Mouse (Mus musculus): Measurements from ENCODE around the gene Spdye4a. TPM values are rescaled to one million over a fixed set of nuclear protein-coding genes. Genes with fewer than 3 reads are reported as not detected.

Spdye4a gene
- polyA plus RNA-seq, 1 experiment from 2014 or later, result not detected

- 80% methylated on average over 5 of the region's 5 CpGs for WGBS
- H3K9me3 ChIP-seq (replicated peaks), result no peaks in the 10 kb centered on the region
- H3K9ac ChIP-seq, result no peak overlapping the region
- H3K27ac ChIP-seq, result no peak overlapping the region
- peaks cover 96% of the 10 kb centered on the region for H3K36me3 ChIP-seq (ENCODE audit: poor library complexity, severe bottlenecking)
- peaks cover 76% of the 10 kb centered on the region for H3K27me3 ChIP-seq
- H3K4me3 ChIP-seq, result no peak overlapping the region
- H3K4me1 ChIP-seq, result peaks cover 25% of the 10 kb centered on the region
- ATAC-seq, result no peak
- H3K4me2 ChIP-seq, result no peak overlapping the region
Observed at GRCm38 (mm10) chr5:143255802-143256201, 29.1 kb upstream of the Spdye4a start.

DNA sequence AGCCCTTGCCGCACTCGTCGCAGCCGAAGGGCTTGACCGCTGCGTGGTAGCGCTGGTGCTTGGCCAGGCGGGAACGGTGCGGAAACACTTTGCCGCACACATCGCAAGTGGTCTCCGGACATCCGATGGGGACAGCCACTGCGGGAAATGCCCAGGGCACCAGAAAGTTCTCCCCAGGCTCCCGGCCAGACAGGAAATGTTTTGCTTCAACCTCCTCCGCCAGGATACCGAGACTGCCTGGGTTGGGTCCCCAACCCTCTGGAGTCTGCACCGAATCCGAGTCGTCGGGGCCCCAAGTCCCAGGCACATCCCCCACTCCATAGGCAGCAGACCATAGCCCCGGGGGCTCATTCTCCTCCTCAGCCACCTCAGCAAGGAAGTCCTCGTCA is 28.4 kb upstream of the Spdye4a start:
- Histone ChIP-seq H3K4me3 (0 out of 2 replicates have a peak overlapping the region, but pooled peaks have one; percentile 4), H3K9ac (no peak overlapping the region), H3K4me1 (peaks cover 25% of the 10 kb centered on the region), H3K27ac (no peak overlapping the region), H3K36me3 (ENCODE audit: poor library complexity, severe bottlenecking) (peaks cover 93% of the 10 kb centered on the region), H3K4me2 (no peak overlapping the region), H3K9me3 (replicated peaks) (no peaks in the 10 kb centered on the region), H3K27me3 (peaks cover 76% of the 10 kb centered on the region)
- no peak for ATAC-seq
- 23% methylated on average over 24 of the region's 24 CpGs for WGBS

- H3K4me1 ChIP-seq, result peaks cover 25% of the 10 kb centered on the region
- peak overlapping the region; percentile 67; the same call in 1 of the 2 replicates for H3K4me2 ChIP-seq
- WGBS, result 11% methylated on average over 66 of the region's 66 CpGs
- H3K36me3 ChIP-seq (ENCODE audit: poor library complexity, severe bottlenecking), result peaks cover 93% of the 10 kb centered on the region
- H3K9ac ChIP-seq, result peak overlapping the region; percentile 53; the same call in 1 of the 2 replicates
- no peak overlapping the region for H3K27ac ChIP-seq
- peak overlapping the region; percentile 40 for H3K4me3 ChIP-seq
- H3K9me3 ChIP-seq (replicated peaks), result no peaks in the 10 kb centered on the region
- no peak for ATAC-seq
- H3K27me3 ChIP-seq, result peaks cover 76% of the 10 kb centered on the region
Observed at GRCm38 (mm10) chr5:143254487-143255130, 27.9 kb upstream of the Spdye4a start.

GRCm38 (mm10) chr5:143253881-143254486 is 27.3 kb upstream of the Spdye4a start:
- no peaks in the 10 kb centered on the region for H3K9me3 ChIP-seq (replicated peaks)
- no peak overlapping the region for H3K27ac ChIP-seq
- peaks cover 25% of the 10 kb centered on the region for H3K4me1 ChIP-seq
- peak; percentile 36 for ATAC-seq
- peak overlapping the region; percentile 67 for H3K4me2 ChIP-seq
- peaks cover 94% of the 10 kb centered on the region for H3K36me3 ChIP-seq (ENCODE audit: poor library complexity, severe bottlenecking)
- peaks cover 76% of the 10 kb centered on the region for H3K27me3 ChIP-seq
- H3K9ac ChIP-seq, result peak overlapping the region; percentile 53
- H3K4me3 ChIP-seq, result peak overlapping the region; percentile 40
- 4% methylated on average over 78 of the region's 81 CpGs for WGBS

- Histone ChIP-seq H3K9me3 (replicated peaks) (no peaks in the 10 kb centered on the region), H3K9ac (peak overlapping the region; percentile 53), H3K4me3 (peak overlapping the region; percentile 40), H3K4me2 (peak overlapping the region; percentile 67), H3K4me1 (peaks cover 25% of the 10 kb centered on the region), H3K27me3 (peaks cover 71% of the 10 kb centered on the region), H3K36me3 (ENCODE audit: poor library complexity, severe bottlenecking) (peaks cover 94% of the 10 kb centered on the region), H3K27ac (no peak overlapping the region)
- WGBS, result 3% methylated on average over 94 of the region's 103 CpGs
- peak; percentile 30; the same call in 1 of the 2 replicates for ATAC-seq
Observed at GRCm38 (mm10) chr5:143253186-143253880, 26.6 kb upstream of the Spdye4a start.

- H3K4me3 ChIP-seq, result peak overlapping the region; percentile 40; the same call in 1 of the 2 replicates
- H3K36me3 ChIP-seq (ENCODE audit: poor library complexity, severe bottlenecking), result peaks cover 94% of the 10 kb centered on the region
- WGBS, result 35% methylated on average over 18 of the region's 18 CpGs
- H3K9me3 ChIP-seq (replicated peaks), result no peaks in the 10 kb centered on the region
- no peak overlapping the region for H3K27ac ChIP-seq
- no peak for ATAC-seq
- peaks cover 25% of the 10 kb centered on the region for H3K4me1 ChIP-seq
- H3K9ac ChIP-seq, result no peak overlapping the region
- H3K27me3 ChIP-seq, result peaks cover 66% of the 10 kb centered on the region
- H3K4me2 ChIP-seq, result peak overlapping the region; percentile 67
Observed at GRCm38 (mm10) chr5:143252791-143253185, 26.1 kb upstream of the Spdye4a start.

DNA sequence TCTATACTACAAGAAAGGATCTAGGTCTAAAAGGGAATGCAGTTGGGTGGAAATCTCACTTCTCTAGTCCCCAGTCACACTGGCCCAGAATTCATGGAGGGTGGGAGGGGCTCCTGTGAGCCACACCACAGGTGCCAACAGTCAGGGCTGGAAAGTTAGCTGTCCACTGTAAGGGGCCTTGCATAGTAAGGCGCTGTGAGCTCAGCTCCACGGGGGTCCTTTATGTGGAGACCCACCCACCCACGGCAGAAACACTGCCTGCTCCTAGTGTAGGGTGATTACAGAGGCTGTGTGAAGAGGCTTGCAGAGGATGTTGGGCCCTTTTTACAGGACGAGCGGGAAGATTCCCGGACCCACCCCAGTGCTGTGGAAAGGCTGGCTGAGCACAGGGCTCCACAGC is 25.3 kb upstream of the Spdye4a start:
- H3K4me2 ChIP-seq, result no peak overlapping the region
- peaks cover 94% of the 10 kb centered on the region for H3K36me3 ChIP-seq (ENCODE audit: poor library complexity, severe bottlenecking)
- 55% methylated on average over 6 of the region's 6 CpGs for WGBS
- H3K4me1 ChIP-seq, result peaks cover 25% of the 10 kb centered on the region
- H3K27ac ChIP-seq, result no peak overlapping the region
- no peak overlapping the region for H3K4me3 ChIP-seq
- ATAC-seq, result no peak
- H3K9ac ChIP-seq, result no peak overlapping the region
- H3K27me3 ChIP-seq, result peaks cover 59% of the 10 kb centered on the region
- no peaks in the 10 kb centered on the region for H3K9me3 ChIP-seq (replicated peaks)

- H3K27ac ChIP-seq, result no peak overlapping the region
- no peaks in the 10 kb centered on the region for H3K27me3 ChIP-seq
- no peaks in the 10 kb centered on the region for H3K9me3 ChIP-seq (replicated peaks)
- peaks cover 100% of the 10 kb centered on the region for H3K36me3 ChIP-seq (ENCODE audit: poor library complexity, severe bottlenecking)
- H3K4me1 ChIP-seq, result no peaks in the 10 kb centered on the region
- no peak for ATAC-seq
- no peak overlapping the region for H3K4me3 ChIP-seq
- no peak overlapping the region for H3K9ac ChIP-seq
- WGBS, result 97% methylated on average over 26 of the region's 26 CpGs
- H3K4me2 ChIP-seq, result no peak overlapping the region
Observed at GRCm38 (mm10) chr5:143244926-143245325, 18.2 kb upstream of the Spdye4a start.

DNA sequence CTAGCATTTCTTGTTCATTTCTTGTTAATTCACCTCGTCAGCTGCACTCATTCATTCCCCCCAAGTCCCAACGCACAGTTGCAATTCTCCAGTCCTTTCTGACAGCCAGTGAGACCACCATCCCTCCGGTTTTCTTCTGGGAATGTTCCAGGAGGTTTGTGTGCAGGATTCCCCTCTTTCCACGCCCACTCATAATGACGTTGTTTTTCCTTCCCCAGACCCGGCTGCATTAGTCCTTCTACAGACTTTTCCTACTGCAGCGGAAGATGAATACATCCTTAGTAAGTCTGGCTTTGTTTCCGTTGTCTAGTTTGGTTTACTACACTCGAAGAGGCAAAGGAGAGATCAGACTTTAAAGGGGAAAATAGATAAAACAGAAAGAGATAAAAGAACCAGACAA is 9.3 kb upstream of the Spdye4a start:
- WGBS, result 46% methylated on average over 9 of the region's 9 CpGs
- no peak for ATAC-seq
- H3K4me3 ChIP-seq, result peak overlapping the region; percentile 91
- no peak overlapping the region for H3K27ac ChIP-seq
- H3K9ac ChIP-seq, result peak overlapping the region; percentile 93
- H3K4me2 ChIP-seq, result peak overlapping the region; percentile 94
- peaks cover 41% of the 10 kb centered on the region for H3K36me3 ChIP-seq (ENCODE audit: poor library complexity, severe bottlenecking)
- H3K4me1 ChIP-seq, result peaks cover 23% of the 10 kb centered on the region
- no peaks in the 10 kb centered on the region for H3K9me3 ChIP-seq (replicated peaks)
- H3K27me3 ChIP-seq, result no peaks in the 10 kb centered on the region

- peak within 1 kb of the TSS; percentile 94 for H3K4me2 ChIP-seq
- H3K4me1 ChIP-seq, result peaks cover 23% of the 10 kb centered on the region
- no peaks in the 10 kb centered on the region for H3K9me3 ChIP-seq (replicated peaks)
- peak; percentile 98 for ATAC-seq
- H3K4me3 ChIP-seq, result peak within 1 kb of the TSS; percentile 91
- no peaks in the 10 kb centered on the region for H3K27me3 ChIP-seq
- peak within 1 kb of the TSS; percentile 98 for H3K27ac ChIP-seq
- peaks cover 32% of the 10 kb centered on the region for H3K36me3 ChIP-seq (ENCODE audit: poor library complexity, severe bottlenecking)
- peak within 1 kb of the TSS; percentile 93 for H3K9ac ChIP-seq
- 0% methylated on average over 58 of the region's 58 CpGs for WGBS
Observed at GRCm38 (mm10) chr5:143235028-143235693, 8.5 kb upstream of the Spdye4a start, which contains the start of gene Zfp12. Gene Zfp12 (plus strand): TSS chr5:143235163.

DNA sequence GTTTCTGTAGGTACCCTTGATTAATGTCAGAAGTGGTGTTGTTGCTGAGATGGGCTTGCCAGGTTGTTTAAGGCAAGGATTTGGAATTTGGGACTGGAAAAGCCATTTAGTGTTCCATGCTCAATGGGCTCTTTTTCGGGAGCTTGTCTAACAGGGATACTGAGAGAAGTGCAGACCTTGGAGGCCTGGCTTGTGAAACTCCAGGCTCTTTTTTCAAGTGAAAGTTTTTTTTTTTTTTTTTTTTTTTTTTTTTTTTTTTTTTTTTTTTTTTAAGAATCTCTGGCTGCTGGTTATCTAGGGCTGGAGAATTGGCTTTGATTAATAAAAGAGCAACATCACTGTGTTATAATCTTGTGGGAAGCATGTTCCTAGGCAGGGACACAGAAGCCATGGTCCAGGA is 4.4 kb downstream of the Spdye4a start:
- Histone ChIP-seq H3K4me2 (no peak overlapping the region), H3K4me3 (no peak overlapping the region), H3K36me3 (ENCODE audit: poor library complexity, severe bottlenecking) (no peaks in the 10 kb centered on the region), H3K27ac (no peak overlapping the region), H3K9me3 (replicated peaks) (no peaks in the 10 kb centered on the region), H3K27me3 (no peaks in the 10 kb centered on the region), H3K9ac (no peak overlapping the region), H3K4me1 (no peaks in the 10 kb centered on the region)
- no peak for ATAC-seq
- 87% methylated on average over 1 of the region's 1 CpGs for WGBS

- Histone ChIP-seq H3K27me3 (no peaks in the 10 kb centered on the region), H3K27ac (no peak overlapping the region), H3K9me3 (replicated peaks) (no peaks in the 10 kb centered on the region), H3K4me3 (no peak overlapping the region), H3K4me1 (no peaks in the 10 kb centered on the region), H3K36me3 (ENCODE audit: poor library complexity, severe bottlenecking) (no peaks in the 10 kb centered on the region), H3K9ac (no peak overlapping the region), H3K4me2 (no peak overlapping the region)
- no peak for ATAC-seq
- 84% methylated on average over 5 of the region's 5 CpGs for WGBS
Observed at GRCm38 (mm10) chr5:143220996-143221395, 5.7 kb downstream of the Spdye4a start.

All from forebrain, embryonic 13.5 days (tissue).